Mouse (Mus musculus) CH12.LX (cell line): ENCODE results near the gene Clasrp.

Experiments
- CTCF ChIP-seq, 2 experiments: IDR thresholded peaks in 1 of 2; conservative IDR thresholded peaks in 1 of 2; 2 replicates each; pipeline ENCODE4 v1.5.1; 2011 to 2012; ENCODE audit warnings: low read depth in 2 of 2, low read length in 2 of 2, improper control_type of control experiment in 1 of 2, inconsistent platforms in 1 of 2, mild to moderate bottlenecking in 1 of 2, moderate library complexity in 1 of 2
- EP300 ChIP-seq: IDR thresholded peaks from 2 replicates; pipeline ENCODE4 v1.6.1; 2011; ENCODE audit warnings: low read length, improper control_type of control experiment

DNA sequence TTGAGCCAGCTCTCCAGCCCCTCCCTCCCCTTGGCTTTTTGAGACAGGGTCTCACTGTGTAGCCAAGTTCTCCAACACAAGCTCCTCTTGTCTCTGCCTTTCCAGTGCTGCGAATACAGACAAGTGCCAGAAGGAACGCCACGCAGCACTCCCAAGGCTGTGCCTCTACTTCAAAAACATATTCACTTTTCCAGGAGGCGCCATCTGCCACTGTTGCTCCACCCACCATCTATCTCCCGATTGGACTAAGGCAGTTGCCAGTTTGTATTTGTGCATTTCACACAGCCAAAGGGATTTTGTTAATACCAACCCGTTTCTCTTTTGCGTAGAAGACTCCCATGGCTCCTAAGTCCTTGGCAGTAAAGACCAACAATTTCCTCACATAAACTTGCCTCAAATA, 16.5 kb upstream of the Clasrp start:
- TF ChIP-seq CTCF (conservative IDR thresholded peaks at IDR 0.05 in 1 of 2, IDR thresholded peaks at IDR 0.05 in 1 of 2; ENCODE audit: low read depth in 2 of 2, low read length in 2 of 2) (no peak), EP300 (no peak)
